Mouse (Mus musculus) midbrain, embryonic 11.5 days (tissue): Measurements from ENCODE around the gene Mlxipl. TPM values are rescaled to one million over a fixed set of nuclear protein-coding genes. Genes with fewer than 3 reads are reported as not detected.

Experiments used
- ATAC-seq: fragments of 200-750 bp; cut with Nextera tagmentation; 2 replicates; pipeline ENCODE4 v1.8.0; 2017; ENCODE audit warnings: moderate TSS enrichment, moderate library complexity; ENCODE audit not compliant: low FRiP score
- DNase-seq: peaks from one replicate; pipeline ENCODE4 v3.0.0; 2015; ENCODE audit warnings: low spot score; ENCODE audit errors: missing footprints
- H3K27ac ChIP-seq: fragments of 300-500 bp; sonication (generic); 2 replicates; pipeline ENCODE4 v1.5.1; 2014; ENCODE audit warnings: low read depth, low read length
- H3K27me3 ChIP-seq: fragments of 300-500 bp; sonication (generic); 2 replicates; pipeline ENCODE4 v1.6.1; 2014; ENCODE audit warnings: mild to moderate bottlenecking, low read length, moderate library complexity, mixed read lengths; ENCODE audit not compliant: control insufficient read depth, insufficient read depth
- H3K36me3 ChIP-seq: fragments of 300-500 bp; sonication (generic); 2 replicates; pipeline ENCODE4 v1.6.1; 2014; ENCODE audit warnings: mild to moderate bottlenecking, low read length, moderate library complexity, mixed read lengths; ENCODE audit not compliant: control insufficient read depth, insufficient read depth
- H3K4me1 ChIP-seq: fragments of 300-500 bp; sonication (generic); 2 replicates; pipeline ENCODE4 v1.6.1; 2014; ENCODE audit warnings: low read length; ENCODE audit not compliant: control insufficient read depth, insufficient read depth
- H3K4me2 ChIP-seq: fragments of 300-500 bp; sonication (generic); 2 replicates; pipeline ENCODE4 v1.6.1; 2014; ENCODE audit warnings: mild to moderate bottlenecking, moderate library complexity
- H3K4me3 ChIP-seq: fragments of 300-500 bp; sonication (generic); 2 replicates; pipeline ENCODE4 v1.5.1; 2014; ENCODE audit warnings: low read depth, low read length
- H3K9ac ChIP-seq: fragments of 300-500 bp; sonication (generic); 2 replicates; pipeline ENCODE4 v1.6.1; 2014; ENCODE audit warnings: low read length
- H3K9me3 ChIP-seq: fragments of 300-500 bp; sonication (generic); 2 replicates; pipeline ENCODE4 v1.6.1; 2016; ENCODE audit warnings: low read length; ENCODE audit not compliant: control insufficient read depth
- WGBS: fragments of 180-500 bp; shearing (Covaris S2); extraction: QIAGEN DNeasy Blood & Tissue Kit; methylation state at CpG from one replicate; pipeline ENCODE4 v1.1.7; 2014; 5-methylcytosine and 5-hydroxymethylcytosine counted together
- polyA plus RNA-seq: library from polyadenylated mRNA; unstranded; fragments of >200 nt; fragmentation: Nextera tagmentation; extraction: Ambion mirVana; gene quantifications from 2 replicates; pipeline ENCODE4 v1.2.1, GENCODE M21; 2014

Gene Mlxipl
- polyA plus RNA-seq, 1 experiment from 2014 or later, result 2.1 TPM

DNA sequence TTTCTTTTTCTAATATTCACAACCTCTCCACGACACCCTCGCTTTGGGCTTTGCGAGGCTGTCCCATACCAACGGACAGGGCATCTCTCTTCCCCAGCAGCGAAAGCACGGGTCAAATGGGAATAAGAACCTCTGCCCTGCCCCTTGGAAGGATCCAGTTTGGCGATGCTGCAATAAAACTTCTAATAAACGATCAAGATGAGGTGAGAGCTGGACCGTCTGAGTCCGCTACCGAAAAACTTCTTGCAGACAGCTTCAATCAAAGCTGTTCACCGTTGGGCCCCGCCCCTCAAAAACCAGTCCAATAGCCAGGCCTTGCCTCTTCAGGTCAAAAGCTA is 59.0 kb downstream of the Mlxipl start:
- peak overlapping the region; percentile 91; the same call in 1 of the 2 replicates for H3K27ac ChIP-seq
- peak overlapping the region; percentile 76 for H3K4me3 ChIP-seq
- H3K4me2 ChIP-seq, result peak overlapping the region; percentile 78
- ATAC-seq, result no peak
- no peaks in the 10 kb centered on the region for H3K27me3 ChIP-seq
- H3K4me1 ChIP-seq, result 0 out of 2 replicates have a peak, but pooled peaks cover 3% of the 10 kb centered on the region
- H3K9me3 ChIP-seq, result no peaks in the 10 kb centered on the region
- no peak for DNase-seq
- under 1% methylated on average over 13 of the region's 13 CpGs for WGBS
- peak overlapping the region; percentile 66 for H3K9ac ChIP-seq
- peaks cover 2% of the 10 kb centered on the region; the same call in 1 of the 2 replicates for H3K36me3 ChIP-seq

DNA sequence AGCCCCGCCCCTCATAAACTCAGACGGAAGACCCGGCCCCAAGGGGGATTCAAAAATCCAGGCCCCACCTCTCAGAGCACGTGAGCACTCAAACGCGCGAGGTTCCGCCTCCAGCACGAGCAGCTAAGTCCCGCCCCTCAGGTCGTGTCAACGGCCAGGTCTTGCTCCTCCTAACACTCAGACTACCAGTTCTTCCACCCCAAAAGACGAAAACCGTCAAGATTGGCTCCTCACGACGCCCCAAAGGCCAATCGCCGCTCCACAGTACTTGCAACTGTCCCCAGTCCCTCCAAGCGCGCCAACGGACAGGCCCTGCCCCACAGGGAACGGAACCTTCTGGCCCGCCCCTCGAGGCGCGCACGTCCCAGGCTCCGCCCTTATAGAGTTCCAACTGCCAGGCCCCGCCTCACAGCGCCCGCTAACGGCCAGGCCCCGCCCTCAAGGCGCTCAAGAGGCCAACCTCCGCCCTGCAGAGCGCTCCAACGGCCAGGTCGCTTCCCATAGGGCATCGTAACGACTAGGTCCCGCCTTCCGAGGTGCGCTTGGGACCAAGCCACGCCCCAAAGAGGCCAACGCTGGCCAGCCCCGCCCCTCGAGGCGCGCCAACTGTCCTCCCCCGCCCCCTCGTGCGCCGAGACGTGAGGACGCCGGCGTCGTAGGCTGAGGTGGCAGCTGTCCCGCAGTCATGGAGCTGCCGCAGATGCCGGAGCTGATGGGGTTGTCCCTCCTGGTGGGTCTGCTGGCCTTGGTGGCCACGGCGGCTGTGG is 59.5 kb downstream of the Mlxipl start, which contains the start of gene Tbl2:
Gene Tbl2 (plus strand): TSS at position 605 of the 767 bp plus-strand sequence.
- WGBS, result under 1% methylated on average over 63 of the region's 63 CpGs
- peak; percentile 99 for ATAC-seq
- Histone ChIP-seq H3K4me2 (peak within 1 kb of the TSS; percentile 78), H3K4me1 (0 out of 2 replicates have a peak, but pooled peaks cover 3% of the 10 kb centered on the region), H3K4me3 (peak within 1 kb of the TSS; percentile 76), H3K9me3 (no peaks in the 10 kb centered on the region), H3K27me3 (no peaks in the 10 kb centered on the region), H3K27ac (peak within 1 kb of the TSS; percentile 91), H3K36me3 (peaks cover 4% of the 10 kb centered on the region; the same call in 1 of the 2 replicates), H3K9ac (peak within 1 kb of the TSS; percentile 83)
- DNase-seq, result peak; percentile 100

DNA sequence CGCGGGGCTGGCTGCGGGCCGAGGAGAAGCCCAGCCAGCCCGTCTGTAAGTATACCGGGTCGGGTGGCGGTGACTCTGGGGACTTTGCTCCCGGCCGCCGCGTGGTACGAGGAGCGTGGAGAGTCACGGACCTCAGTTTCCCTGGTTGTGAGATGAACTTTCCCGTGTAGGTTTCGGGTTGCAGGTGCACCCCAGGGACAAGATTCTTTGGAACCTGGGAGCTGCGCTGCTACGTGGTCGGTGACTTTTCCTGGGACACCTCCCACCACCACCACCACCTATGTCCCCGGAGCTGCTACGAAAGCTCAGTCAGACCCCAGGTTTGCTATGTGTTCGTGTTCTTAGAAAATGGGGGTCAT is 60.1 kb downstream of the Mlxipl start:
- ATAC-seq, result no peak
- Histone ChIP-seq H3K36me3 (peaks cover 7% of the 10 kb centered on the region; the same call in 1 of the 2 replicates), H3K9me3 (no peaks in the 10 kb centered on the region), H3K4me2 (peak overlapping the region; percentile 78), H3K4me1 (0 out of 2 replicates have a peak, but pooled peaks cover 3% of the 10 kb centered on the region), H3K4me3 (peak overlapping the region; percentile 76), H3K9ac (peak overlapping the region; percentile 83), H3K27ac (peak overlapping the region; percentile 59), H3K27me3 (no peaks in the 10 kb centered on the region)
- DNase-seq, result no peak
- WGBS, result 0% methylated on average over 23 of the region's 23 CpGs

DNA sequence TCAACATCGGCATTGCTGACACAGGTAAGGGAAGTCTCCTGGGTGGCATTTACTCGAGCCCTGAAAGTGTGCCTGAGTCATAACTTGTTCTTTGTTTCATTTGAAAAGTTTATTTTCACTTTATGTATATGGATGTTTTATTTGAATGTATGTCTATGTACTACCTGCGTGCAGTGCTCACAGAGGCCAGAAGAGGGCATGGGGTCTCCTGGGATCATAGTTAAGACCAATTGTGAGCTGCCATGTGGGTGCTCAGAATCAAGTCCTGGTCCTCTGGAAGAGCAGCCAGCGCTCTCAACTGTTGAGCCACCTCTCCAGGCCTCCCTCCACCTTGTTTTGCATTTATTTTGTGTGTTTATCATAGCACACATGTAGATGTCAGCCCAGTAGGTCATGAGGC is 66.8 kb downstream of the Mlxipl start:
- Histone ChIP-seq H3K36me3 (peaks cover 31% of the 10 kb centered on the region), H3K27ac (no peak overlapping the region), H3K9ac (no peak overlapping the region), H3K4me3 (no peak overlapping the region), H3K4me2 (no peak overlapping the region), H3K27me3 (no peaks in the 10 kb centered on the region), H3K4me1 (no peaks in the 10 kb centered on the region), H3K9me3 (no peaks in the 10 kb centered on the region)
- no peak for ATAC-seq
- DNase-seq, result no peak
- WGBS, result 95% methylated on average over 4 of the region's 4 CpGs

DNA sequence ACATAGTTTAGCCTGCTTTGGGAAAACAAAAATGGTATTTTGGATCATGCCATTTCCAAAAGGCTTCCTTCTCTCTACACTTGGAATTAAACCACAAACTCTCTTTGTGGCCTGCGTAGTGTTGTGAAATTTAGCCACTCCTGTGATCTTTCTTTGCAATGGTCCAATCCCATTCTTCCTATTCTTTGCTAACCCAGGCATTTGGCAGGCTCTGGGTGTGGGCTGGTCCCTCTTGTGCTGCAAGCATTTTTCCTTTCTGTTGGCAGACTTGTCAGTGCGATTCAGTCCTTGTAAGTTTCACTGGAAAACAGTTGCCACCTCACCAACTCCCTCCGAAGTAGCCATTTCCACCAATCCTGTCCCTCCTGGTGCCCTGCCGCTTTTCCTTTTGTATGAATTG is 71.5 kb downstream of the Mlxipl start:
- Histone ChIP-seq H3K4me2 (no peak overlapping the region), H3K27me3 (no peaks in the 10 kb centered on the region), H3K27ac (no peak overlapping the region), H3K4me1 (no peaks in the 10 kb centered on the region), H3K36me3 (peaks cover 17% of the 10 kb centered on the region), H3K9ac (no peak overlapping the region), H3K9me3 (no peaks in the 10 kb centered on the region), H3K4me3 (no peak overlapping the region)
- 97% methylated on average over 4 of the region's 4 CpGs for WGBS
- no peak for ATAC-seq
- DNase-seq, result no peak

DNA sequence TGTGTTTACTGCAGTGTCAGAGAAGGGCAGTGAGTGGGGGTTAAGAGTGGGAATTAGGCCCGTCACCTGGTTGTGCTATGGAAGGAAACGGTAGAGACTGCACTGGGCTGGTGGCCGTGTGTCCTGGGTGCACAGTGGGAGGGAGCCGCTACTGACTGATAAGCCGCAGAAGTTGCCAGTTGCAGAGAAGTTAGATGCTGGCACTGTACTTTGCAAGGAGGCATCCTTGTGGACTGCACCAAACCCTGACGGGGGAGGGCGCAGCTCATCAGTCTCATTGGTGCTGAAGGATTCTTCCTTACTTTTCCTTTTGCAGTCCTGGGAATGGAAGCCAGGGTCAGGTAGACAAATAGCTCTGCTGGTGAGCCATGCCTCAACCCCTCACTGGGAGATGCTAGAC is 72.0 kb downstream of the Mlxipl start:
- 93% methylated on average over 7 of the region's 7 CpGs for WGBS
- Histone ChIP-seq H3K36me3 (peaks cover 13% of the 10 kb centered on the region; the same call in 1 of the 2 replicates), H3K4me2 (no peak overlapping the region), H3K4me1 (no peaks in the 10 kb centered on the region), H3K27me3 (no peaks in the 10 kb centered on the region), H3K9ac (no peak overlapping the region), H3K27ac (no peak overlapping the region), H3K4me3 (no peak overlapping the region), H3K9me3 (no peaks in the 10 kb centered on the region)
- no peak for DNase-seq
- ATAC-seq, result no peak

DNA sequence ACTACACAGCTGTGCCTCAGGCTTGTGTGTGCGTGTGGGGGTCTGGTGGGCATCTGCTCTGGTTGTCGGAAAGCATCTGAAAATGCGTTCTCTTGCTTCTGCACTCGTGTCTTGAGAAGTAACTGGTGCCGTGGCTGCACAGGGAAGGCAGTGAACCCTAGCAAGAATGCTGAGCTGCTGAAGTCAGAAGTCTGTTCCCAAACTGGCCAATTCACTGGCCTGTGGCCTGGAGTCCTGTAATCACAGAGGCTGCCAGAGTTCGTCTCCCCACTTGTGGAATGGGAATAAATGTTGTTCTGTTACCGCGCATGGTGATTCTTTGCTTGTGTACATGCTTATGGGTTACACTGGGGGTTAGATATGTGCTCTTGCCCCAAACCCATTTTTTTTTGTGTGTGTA is 72.7 kb downstream of the Mlxipl start:
- no peak overlapping the region for H3K9ac ChIP-seq
- no peak overlapping the region for H3K27ac ChIP-seq
- H3K36me3 ChIP-seq, result peaks cover 12% of the 10 kb centered on the region; the same call in 1 of the 2 replicates
- no peak overlapping the region for H3K4me3 ChIP-seq
- ATAC-seq, result no peak
- 94% methylated on average over 8 of the region's 8 CpGs for WGBS
- no peaks in the 10 kb centered on the region for H3K4me1 ChIP-seq
- H3K27me3 ChIP-seq, result no peaks in the 10 kb centered on the region
- no peaks in the 10 kb centered on the region for H3K9me3 ChIP-seq
- H3K4me2 ChIP-seq, result no peak overlapping the region
- DNase-seq, result no peak

DNA sequence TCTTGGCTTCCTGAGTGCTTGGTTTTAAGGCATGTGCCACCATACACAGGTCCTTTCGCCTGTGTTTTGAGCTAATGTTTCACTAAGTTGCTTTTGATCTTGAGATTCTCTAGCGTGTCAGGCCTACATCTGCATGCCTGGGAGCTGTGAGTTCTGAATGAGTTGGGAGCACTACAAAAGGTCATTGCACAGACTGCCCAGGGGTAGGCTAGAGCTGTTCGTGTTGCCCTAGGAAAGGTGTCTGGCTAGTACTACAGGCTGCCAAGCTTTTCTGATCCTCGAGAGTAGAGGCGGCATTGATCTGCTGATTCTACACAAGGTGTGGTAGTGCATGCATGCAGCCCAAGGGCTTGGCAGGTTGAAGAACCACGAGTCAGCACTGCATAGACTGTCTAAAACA is 73.1 kb downstream of the Mlxipl start:
- H3K4me1 ChIP-seq, result no peaks in the 10 kb centered on the region
- no peak overlapping the region for H3K27ac ChIP-seq
- ATAC-seq (no peak), DNase-seq (no peak)
- 92% methylated on average over 6 of the region's 6 CpGs for WGBS
- H3K27me3 ChIP-seq, result no peaks in the 10 kb centered on the region
- H3K9me3 ChIP-seq, result no peaks in the 10 kb centered on the region
- peaks cover 10% of the 10 kb centered on the region; the same call in 1 of the 2 replicates for H3K36me3 ChIP-seq
- H3K9ac ChIP-seq, result no peak overlapping the region
- H3K4me3 ChIP-seq, result no peak overlapping the region
- no peak overlapping the region for H3K4me2 ChIP-seq

DNA sequence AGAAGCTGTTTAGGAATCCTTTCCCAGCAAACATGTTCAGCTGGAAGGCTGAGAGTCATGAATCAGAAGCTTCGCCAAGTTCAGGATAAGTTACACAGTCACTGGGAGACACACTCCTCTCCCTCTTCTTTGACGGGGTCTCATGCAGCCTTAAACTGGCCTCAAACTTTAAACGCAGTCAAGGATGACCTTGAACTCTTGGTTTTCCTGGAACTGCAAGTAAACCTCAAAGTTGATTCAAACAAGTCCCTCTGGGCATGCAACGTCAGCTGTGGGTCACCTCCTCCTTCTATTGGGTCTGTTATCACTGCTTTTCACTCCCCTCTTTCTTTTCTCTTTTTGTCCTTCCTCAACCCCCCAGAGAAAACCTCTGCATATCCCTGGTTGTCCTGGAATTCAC is 77.2 kb downstream of the Mlxipl start:
- H3K27me3 ChIP-seq, result no peaks in the 10 kb centered on the region

More for the DNA sequence above, 77.2 kb downstream of the Mlxipl start:
- Histone ChIP-seq H3K4me3 (no peak overlapping the region), H3K36me3 (no peaks in the 10 kb centered on the region; the same call in 1 of the 2 replicates), H3K27ac (no peak overlapping the region), H3K9ac (no peak overlapping the region), H3K4me1 (0 out of 2 replicates have a peak, but pooled peaks cover 4% of the 10 kb centered on the region), H3K9me3 (no peaks in the 10 kb centered on the region), H3K4me2 (no peak overlapping the region)
- WGBS, result 85% methylated on average over 4 of the region's 4 CpGs
- ATAC-seq (no peak), DNase-seq (no peak)
